Mouse (Mus musculus) midbrain, postnatal 0 days (tissue): Measurements from ENCODE around the gene Frmpd2. TPM values are rescaled to one million over a fixed set of nuclear protein-coding genes. Genes with fewer than 3 reads are reported as not detected.

ENCODE experiments used
- ATAC-seq: fragments of 200-750 bp; cut with Nextera tagmentation; 2 replicates; pipeline ENCODE4 v1.8.0; 2017; ENCODE audit warnings: moderate number of reproducible peaks, mild to moderate bottlenecking, moderate TSS enrichment, moderate library complexity; ENCODE audit not compliant: low FRiP score
- DNase-seq: peaks from one replicate; pipeline ENCODE4 v3.0.0-alpha.2; 2015; ENCODE audit warnings: low spot score
- H3K27ac ChIP-seq: fragments of 300-500 bp; sonication (generic); 2 replicates; pipeline ENCODE4 v1.5.1; 2014; ENCODE audit warnings: low read depth, mild to moderate bottlenecking, low read length, mixed read lengths
- H3K27me3 ChIP-seq: fragments of 300-500 bp; sonication (generic); 2 replicates; pipeline ENCODE4 v1.6.1; 2014; ENCODE audit warnings: low read length, control low read depth, mixed read lengths; ENCODE audit not compliant: insufficient read depth
- H3K36me3 ChIP-seq: fragments of 300-500 bp; sonication (generic); 2 replicates; pipeline ENCODE4 v1.6.1; 2014; ENCODE audit warnings: low read length, control low read depth, mixed read lengths; ENCODE audit not compliant: insufficient read depth
- H3K4me1 ChIP-seq: fragments of 300-500 bp; sonication (generic); 2 replicates; pipeline ENCODE4 v1.6.1; 2014; ENCODE audit warnings: mild to moderate bottlenecking, control low read depth, antibody characterized with exemption, low read length, mixed read lengths; ENCODE audit not compliant: insufficient read depth
- H3K4me2 ChIP-seq: fragments of 300-500 bp; sonication (generic); 2 replicates; pipeline ENCODE4 v1.6.1; 2014; ENCODE audit warnings: low read depth, mild to moderate bottlenecking, low read length, mixed read lengths; ENCODE audit not compliant: poor library complexity, severe bottlenecking
- H3K4me3 ChIP-seq: fragments of 300-500 bp; sonication (generic); 2 replicates; pipeline ENCODE4 v1.5.1; 2014; ENCODE audit warnings: low read depth, mild to moderate bottlenecking, low read length, moderate library complexity
- H3K9ac ChIP-seq: fragments of 300-500 bp; sonication (generic); replicated peaks from 2 replicates; pipeline ENCODE4 v1.6.1; 2014; ENCODE audit warnings: mild to moderate bottlenecking, low read length, moderate library complexity, mixed read lengths; ENCODE audit not compliant: poor library complexity, severe bottlenecking
- H3K9me3 ChIP-seq: fragments of 300-500 bp; sonication (generic); 2 replicates; pipeline ENCODE4 v1.6.1; 2016; ENCODE audit warnings: low read length, control low read depth
- CTCF ChIP-seq: IDR thresholded peaks from 2 replicates; pipeline ENCODE4 v1.5.1; 2016; ENCODE audit warnings: antibody characterized with exemption, mild to moderate bottlenecking
- WGBS: fragments of 180-500 bp; shearing (Covaris S2); extraction: QIAGEN DNeasy Blood & Tissue Kit; methylation state at CpG from one replicate; pipeline ENCODE4 v1.1.7; 2014; 5-methylcytosine and 5-hydroxymethylcytosine counted together
- polyA plus RNA-seq: library from polyadenylated mRNA; unstranded; fragments of >200 nt; fragmentation: Nextera tagmentation; extraction: Ambion mirVana; gene quantifications from 2 replicates; pipeline ENCODE4 v1.2.1, GENCODE M21; 2015
- total RNA-seq: library from RNA; depleted of rRNA; stranded (reverse); fragments of >200 nt; gene quantifications from 2 replicates; pipeline ENCODE4 v1.2.3, GENCODE M21; 2014; rRNA removed

Frmpd2 gene
- total and polyA plus RNA-seq, 2 experiments from 2014 or later = 0.71 to 0.73 TPM

DNA sequence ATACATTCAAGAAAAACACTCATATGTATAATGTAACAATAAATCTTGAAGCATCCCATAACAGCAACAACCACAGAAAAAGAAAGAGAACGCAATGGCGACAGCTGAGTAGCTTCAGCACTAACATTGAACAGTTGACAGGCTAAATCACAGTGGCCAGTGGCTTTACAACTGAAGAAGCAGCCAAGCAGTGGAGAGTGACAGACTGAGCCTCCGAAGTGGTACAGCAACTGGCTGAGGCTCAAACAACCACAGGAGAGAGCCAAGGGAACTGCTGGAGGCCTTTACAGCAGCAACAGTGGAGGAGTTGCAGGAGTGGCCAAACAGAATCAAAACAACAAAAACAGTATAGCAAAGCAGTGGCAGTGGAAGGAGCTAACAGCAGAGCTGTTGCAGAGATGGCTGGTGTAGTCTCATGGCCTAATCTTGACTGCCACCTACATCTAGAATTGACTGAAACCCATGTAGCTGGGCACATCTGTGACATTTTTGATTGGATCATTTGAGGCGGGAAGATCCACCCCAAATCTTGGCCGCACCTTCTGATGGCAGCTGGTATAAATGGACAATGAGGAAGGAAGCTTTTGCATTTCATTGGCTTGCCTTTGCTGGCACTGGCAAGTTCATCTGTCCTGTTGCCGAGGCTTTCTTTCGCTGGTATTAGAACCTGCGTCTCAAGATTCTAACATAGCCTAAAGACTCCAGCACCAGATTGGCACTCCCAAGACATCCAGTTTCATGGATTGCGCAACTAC, 127.1 kb downstream of the Frmpd2 start:
- Histone ChIP-seq H3K4me3 (no peak overlapping the region), H3K4me1 (no peaks in the 10 kb centered on the region), H3K9ac (no peak overlapping the region), H3K36me3 (no peaks in the 10 kb centered on the region), H3K4me2 (no peak overlapping the region), H3K27ac (no peak overlapping the region), H3K27me3 (no peaks in the 10 kb centered on the region), H3K9me3 (no peaks in the 10 kb centered on the region)
- ATAC-seq (no peak), DNase-seq (peak; percentile 42)
- 92% methylated on average over 9 of the region's 9 CpGs for WGBS
- TF ChIP-seq CTCF = no peak

DNA sequence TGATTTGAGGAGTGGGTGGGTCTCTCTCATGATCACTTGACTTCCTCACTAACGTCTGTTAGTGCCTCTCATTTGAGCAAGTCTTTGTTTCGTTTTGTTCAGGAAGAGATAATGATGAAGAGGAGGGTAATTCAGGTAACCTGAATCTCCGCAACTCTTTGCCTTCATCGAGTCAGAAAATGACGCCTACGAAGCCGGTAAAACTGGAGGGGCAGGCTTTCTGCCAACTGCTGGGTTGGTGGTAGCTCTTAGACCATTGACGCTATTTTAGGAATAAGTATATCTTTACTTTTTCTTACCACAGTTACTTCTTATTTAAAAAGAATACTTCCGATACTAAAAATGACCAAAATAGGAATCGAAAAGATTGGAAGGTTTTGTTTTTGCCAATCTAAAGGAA, 135.9 kb downstream of the Frmpd2 start:
- Histone ChIP-seq H3K9me3 (no peaks in the 10 kb centered on the region), H3K27me3 (no peaks in the 10 kb centered on the region), H3K27ac (no peak overlapping the region), H3K9ac (no peak overlapping the region), H3K4me3 (no peak overlapping the region), H3K36me3 (no peaks in the 10 kb centered on the region), H3K4me2 (no peak overlapping the region), H3K4me1 (no peaks in the 10 kb centered on the region)
- DNase-seq (no peak), ATAC-seq (no peak)
- TF ChIP-seq CTCF = no peak
- WGBS = 92% methylated on average over 10 of the region's 10 CpGs

Other genes starting within 250 kb of the Frmpd2 start
- 102 and 106 TPM in 2 replicates for gene Mapk8, start 24.5 kb upstream of the Frmpd2 start, total RNA-seq
- gene Mapk8, start 24.5 kb upstream of the Frmpd2 start, polyA plus RNA-seq = 24.7 and 32.6 TPM in 2 replicates
- 1.1 and 1.2 TPM in 2 replicates for gene Ptpn20, start 117.5 kb downstream of the Frmpd2 start, total RNA-seq
- gene Ptpn20, start 117.5 kb downstream of the Frmpd2 start, polyA plus RNA-seq = 0.17 and 0.33 TPM in 2 replicates